Mouse (Mus musculus): ENCODE results near the gene Six5. TPM values are rescaled to one million over a fixed set of nuclear protein-coding genes. Genes with fewer than 3 reads are reported as not detected.

The Six5 gene
- polyA plus RNA-seq (2015; fragmentation: Nextera tagmentation; extraction: Ambion mirVana) = 4.2 and 4.7 TPM in 2 replicates

- Histone ChIP-seq H3K4me1 (ENCODE audit: insufficient read depth, low read depth, low read length) (peaks cover 14% of the 10 kb centered on the region), H3K27ac (ENCODE audit: low read length) (peak within 1 kb of the TSS; percentile 92), H3K27me3 (replicated peaks; ENCODE audit: insufficient read depth, low read length) (no peaks in the 10 kb centered on the region), H3K4me3 (ENCODE audit: low read depth, low read length) (peak within 1 kb of the TSS; percentile 69), H3K4me2 (replicated peaks; ENCODE audit: low read depth, low read length) (peak within 1 kb of the TSS; percentile 93), H3K36me3 (ENCODE audit: insufficient read depth, low read length) (no peaks in the 10 kb centered on the region), H3K9me3 (ENCODE audit: low read length) (no peaks in the 10 kb centered on the region), H3K9ac (replicated peaks; ENCODE audit: low read depth) (peak within 1 kb of the TSS; percentile 55)
- WGBS = 2% methylated on average over 20 of the region's 36 CpGs
- DNase-seq (ENCODE audit: low spot score) (peak; percentile 70), ATAC-seq (peak; percentile 4; the same call in 1 of the 2 replicates)
- TF ChIP-seq EP300 (IDR thresholded peaks at IDR 0.05) = no peak
- no peak for TF ChIP-seq CTCF (IDR thresholded peaks at IDR 0.05)
Measured at GRCm38 (mm10) chr7:19094471-19094825, at the start of gene Six5. Gene Six5, plus strand, starts transcription at chr7:19094594.

GRCm38 (mm10) chr7:19044616-19045015, 49.8 kb upstream of the Six5 start:
- peaks cover 72% of the 10 kb centered on the region for H3K36me3 ChIP-seq (ENCODE audit: insufficient read depth, low read length)
- H3K27me3 ChIP-seq (replicated peaks; ENCODE audit: insufficient read depth, low read length) = no peaks in the 10 kb centered on the region
- no peak overlapping the region for H3K4me2 ChIP-seq (replicated peaks; ENCODE audit: low read depth, low read length)
- ATAC-seq = no peak
- no peak overlapping the region for H3K4me3 ChIP-seq (ENCODE audit: low read depth, low read length)
- 92% methylated on average over 6 of the region's 6 CpGs for WGBS
- no peak for DNase-seq (ENCODE audit: low spot score)
- no peak overlapping the region for H3K27ac ChIP-seq (ENCODE audit: low read length)
- TF ChIP-seq EP300 (IDR thresholded peaks at IDR 0.05) (no peak), CTCF (IDR thresholded peaks at IDR 0.05) (no peak)
- no peaks in the 10 kb centered on the region for H3K4me1 ChIP-seq (ENCODE audit: insufficient read depth, low read depth, low read length)
- no peaks in the 10 kb centered on the region for H3K9me3 ChIP-seq (ENCODE audit: low read length)
- H3K9ac ChIP-seq (replicated peaks; ENCODE audit: low read depth) = no peak overlapping the region

GRCm38 (mm10) chr7:19046286-19047069, 47.9 kb upstream of the Six5 start:
- ATAC-seq = no peak
- Histone ChIP-seq H3K9me3 (ENCODE audit: low read length) (no peaks in the 10 kb centered on the region), H3K27ac (ENCODE audit: low read length) (no peak overlapping the region), H3K4me1 (ENCODE audit: insufficient read depth, low read depth, low read length) (no peaks in the 10 kb centered on the region), H3K27me3 (replicated peaks; ENCODE audit: insufficient read depth, low read length) (no peaks in the 10 kb centered on the region), H3K4me2 (replicated peaks; ENCODE audit: low read depth, low read length) (no peak overlapping the region), H3K9ac (replicated peaks; ENCODE audit: low read depth) (no peak overlapping the region), H3K4me3 (ENCODE audit: low read depth, low read length) (no peak overlapping the region), H3K36me3 (ENCODE audit: insufficient read depth, low read length) (peaks cover 58% of the 10 kb centered on the region)
- WGBS = 89% methylated on average over 11 of the region's 11 CpGs
- DNase-seq (ENCODE audit: low spot score) = no peak
- TF ChIP-seq CTCF (IDR thresholded peaks at IDR 0.05) (no peak), EP300 (IDR thresholded peaks at IDR 0.05) (no peak)

- no peak for DNase-seq (ENCODE audit: low spot score)
- no peak for ATAC-seq
- WGBS = 75% methylated on average over 14 of the region's 14 CpGs
- H3K27ac ChIP-seq (ENCODE audit: low read length) = no peak overlapping the region
- no peaks in the 10 kb centered on the region for H3K9me3 ChIP-seq (ENCODE audit: low read length)
- no peak overlapping the region for H3K4me3 ChIP-seq (ENCODE audit: low read depth, low read length)
- no peak overlapping the region for H3K9ac ChIP-seq (replicated peaks; ENCODE audit: low read depth)
- H3K4me1 ChIP-seq (ENCODE audit: insufficient read depth, low read depth, low read length) = no peaks in the 10 kb centered on the region
- no peak for TF ChIP-seq CTCF (IDR thresholded peaks at IDR 0.05)
- no peak for TF ChIP-seq EP300 (IDR thresholded peaks at IDR 0.05)
- peaks cover 50% of the 10 kb centered on the region for H3K36me3 ChIP-seq (ENCODE audit: insufficient read depth, low read length)
- no peaks in the 10 kb centered on the region for H3K27me3 ChIP-seq (replicated peaks; ENCODE audit: insufficient read depth, low read length)
- no peak overlapping the region for H3K4me2 ChIP-seq (replicated peaks; ENCODE audit: low read depth, low read length)
Measured at GRCm38 (mm10) chr7:19048006-19048527, 46.3 kb upstream of the Six5 start.

- Histone ChIP-seq H3K36me3 (ENCODE audit: insufficient read depth, low read length) (peaks cover 43% of the 10 kb centered on the region), H3K4me1 (ENCODE audit: insufficient read depth, low read depth, low read length) (no peaks in the 10 kb centered on the region), H3K27me3 (replicated peaks; ENCODE audit: insufficient read depth, low read length) (no peaks in the 10 kb centered on the region), H3K4me3 (ENCODE audit: low read depth, low read length) (no peak overlapping the region), H3K9ac (replicated peaks; ENCODE audit: low read depth) (no peak overlapping the region), H3K27ac (ENCODE audit: low read length) (no peak overlapping the region), H3K4me2 (replicated peaks; ENCODE audit: low read depth, low read length) (no peak overlapping the region), H3K9me3 (ENCODE audit: low read length) (no peaks in the 10 kb centered on the region)
- no peak for ATAC-seq
- TF ChIP-seq CTCF (IDR thresholded peaks at IDR 0.05) (no peak), EP300 (IDR thresholded peaks at IDR 0.05) (no peak)
- 94% methylated on average over 5 of the region's 5 CpGs for WGBS
- no peak for DNase-seq (ENCODE audit: low spot score)
Measured at GRCm38 (mm10) chr7:19049252-19049651, 45.1 kb upstream of the Six5 start.

GRCm38 (mm10) chr7:19050172-19050571, 44.2 kb upstream of the Six5 start:
- 78% methylated on average over 8 of the region's 8 CpGs for WGBS
- H3K27me3 ChIP-seq (replicated peaks; ENCODE audit: insufficient read depth, low read length) = no peaks in the 10 kb centered on the region
- DNase-seq (ENCODE audit: low spot score) = no peak
- H3K4me3 ChIP-seq (ENCODE audit: low read depth, low read length) = no peak overlapping the region
- no peaks in the 10 kb centered on the region for H3K4me1 ChIP-seq (ENCODE audit: insufficient read depth, low read depth, low read length)
- peaks cover 34% of the 10 kb centered on the region for H3K36me3 ChIP-seq (ENCODE audit: insufficient read depth, low read length)
- no peaks in the 10 kb centered on the region for H3K9me3 ChIP-seq (ENCODE audit: low read length)
- H3K4me2 ChIP-seq (replicated peaks; ENCODE audit: low read depth, low read length) = no peak overlapping the region
- H3K9ac ChIP-seq (replicated peaks; ENCODE audit: low read depth) = no peak overlapping the region
- H3K27ac ChIP-seq (ENCODE audit: low read length) = no peak overlapping the region
- ATAC-seq = no peak
- TF ChIP-seq EP300 (IDR thresholded peaks at IDR 0.05) (no peak), CTCF (IDR thresholded peaks at IDR 0.05) (no peak)

Data from lung, postnatal 0 days (tissue).